Mouse (Mus musculus) kidney, postnatal 36 days (tissue): ENCODE data around the gene Gm10642.

Experiments used
- DNase-seq, 2 experiments: peaks; one replicate each; pipeline ENCODE4 v3.0.0; 2021 to 2022; ENCODE audit warnings: mixed read lengths in 2 of 2

Gm10642 gene

GRCm38 (mm10) chr9:70656130-70657007, at the start of gene Gm10642:
TSS of gene Gm10642 (plus strand) at chr9:70656251.
- peak; percentile 83 to 86 for DNase-seq

- no peak for DNase-seq
Observed at GRCm38 (mm10) chr9:70611026-70611673, 44.9 kb upstream of the Gm10642 start.

- no peak for DNase-seq
Observed at GRCm38 (mm10) chr9:70629711-70630110, 26.3 kb upstream of the Gm10642 start.

- no peak for DNase-seq
Observed at GRCm38 (mm10) chr9:70631665-70632064, 24.4 kb upstream of the Gm10642 start.

- no peak for DNase-seq
Observed at GRCm38 (mm10) chr9:70636748-70637147, 19.3 kb upstream of the Gm10642 start.

- no peak for DNase-seq
Observed at GRCm38 (mm10) chr9:70650260-70650659, 5.8 kb upstream of the Gm10642 start.

GRCm38 (mm10) chr9:70650994-70651393, 5.1 kb upstream of the Gm10642 start:
- no peak for DNase-seq

GRCm38 (mm10) chr9:70652221-70652620, 3.8 kb upstream of the Gm10642 start:
- no peak for DNase-seq

- no peak for DNase-seq
Observed at GRCm38 (mm10) chr9:70653875-70654274, 2.2 kb upstream of the Gm10642 start.

GRCm38 (mm10) chr9:70654496-70654895, 1.6 kb upstream of the Gm10642 start:
- peak in 1 of 2 experiments; percentile 28 for DNase-seq

- no peak for DNase-seq
Observed at GRCm38 (mm10) chr9:70655764-70656129, 304 bp upstream of the Gm10642 start.

- peak; percentile 98 to 100 for DNase-seq
Observed at GRCm38 (mm10) chr9:70657013-70657967, 1.2 kb downstream of the Gm10642 start, which contains the start of gene Mindy2. TSS of gene Mindy2 (minus strand) at chr9:70657174.

GRCm38 (mm10) chr9:70658266-70658665, 2.2 kb downstream of the Gm10642 start:
- no peak for DNase-seq

GRCm38 (mm10) chr9:70664847-70665246, 8.8 kb downstream of the Gm10642 start:
- no peak for DNase-seq

GRCm38 (mm10) chr9:70665372-70666145, 9.5 kb downstream of the Gm10642 start:
- no peak for DNase-seq

- peak; percentile 51 to 57 for DNase-seq
Observed at GRCm38 (mm10) chr9:70666811-70667210, 10.8 kb downstream of the Gm10642 start.

- DNase-seq = peak in 1 of 2 experiments; percentile 11
Observed at GRCm38 (mm10) chr9:70668048-70668447, 12.0 kb downstream of the Gm10642 start.

GRCm38 (mm10) chr9:70669197-70669596, 13.1 kb downstream of the Gm10642 start:
- DNase-seq = no peak

- DNase-seq = no peak
Observed at GRCm38 (mm10) chr9:70670381-70670780, 14.3 kb downstream of the Gm10642 start.

GRCm38 (mm10) chr9:70671278-70671677, 15.2 kb downstream of the Gm10642 start:
- DNase-seq = no peak

GRCm38 (mm10) chr9:70671772-70672579, 15.9 kb downstream of the Gm10642 start:
- DNase-seq = peak; percentile 53 to 64
